Mouse (Mus musculus): Measurements from ENCODE around the gene Atg16l1. TPM values are rescaled to one million over a fixed set of nuclear protein-coding genes. Genes with fewer than 3 reads are reported as not detected.
"Not testable (repeated sequence)": the region's sequence is repeated elsewhere in the genome, so short reads cannot be mapped to it uniquely, and the experiment has no call there.

Atg16l1 gene
- polyA plus RNA-seq, 1 experiment, result 12.3 TPM

GRCm38 (mm10) chr1:87812061-87812460 lies 56.4 kb downstream of the Atg16l1 start:
- Histone ChIP-seq H3K4me3 (ENCODE audit: low read depth, low read length) (no peak overlapping the region), H3K36me3 (ENCODE audit: control insufficient read depth, insufficient read depth, low read length) (no peaks in the 10 kb centered on the region), H3K27ac (ENCODE audit: insufficient read depth, low read depth, low read length) (no peak overlapping the region), H3K4me1 (ENCODE audit: control insufficient read depth, insufficient read depth, insufficient read length, low read length) (no peaks in the 10 kb centered on the region), H3K27me3 (ENCODE audit: control insufficient read depth, insufficient read depth, low read length) (no peaks in the 10 kb centered on the region)
- TF ChIP-seq POLR2A (IDR thresholded peaks at IDR 0.05; ENCODE audit: low read depth, low read length) (no peak), CTCF (IDR thresholded peaks at IDR 0.05; ENCODE audit: extremely low read depth, insufficient read length, insufficient replicate concordance, low read depth, low read length) (no peak)
- WGBS, result 44% methylated on average over 10 of the region's 10 CpGs

- no peaks in the 10 kb centered on the region for H3K4me1 ChIP-seq (ENCODE audit: control insufficient read depth, insufficient read depth, insufficient read length, low read length)
- TF ChIP-seq POLR2A (IDR thresholded peaks at IDR 0.05; ENCODE audit: low read depth, low read length), result no peak
- no peak for TF ChIP-seq CTCF (IDR thresholded peaks at IDR 0.05; ENCODE audit: extremely low read depth, insufficient read length, insufficient replicate concordance, low read depth, low read length)
- no peaks in the 10 kb centered on the region for H3K27me3 ChIP-seq (ENCODE audit: control insufficient read depth, insufficient read depth, low read length)
- WGBS, result 84% methylated on average over 6 of the region's 6 CpGs
- no peak overlapping the region for H3K27ac ChIP-seq (ENCODE audit: insufficient read depth, low read depth, low read length)
- no peak overlapping the region for H3K4me3 ChIP-seq (ENCODE audit: low read depth, low read length)
- H3K36me3 ChIP-seq (ENCODE audit: control insufficient read depth, insufficient read depth, low read length), result no peaks in the 10 kb centered on the region
Measured at GRCm38 (mm10) chr1:87813155-87813554, 57.5 kb downstream of the Atg16l1 start.

GRCm38 (mm10) chr1:87813681-87814080 lies 58.0 kb downstream of the Atg16l1 start:
- H3K27ac ChIP-seq (ENCODE audit: insufficient read depth, low read depth, low read length), result no peak overlapping the region
- no peak overlapping the region for H3K4me3 ChIP-seq (ENCODE audit: low read depth, low read length)
- TF ChIP-seq CTCF (IDR thresholded peaks at IDR 0.05; ENCODE audit: extremely low read depth, insufficient read length, insufficient replicate concordance, low read depth, low read length), result no peak
- no peak for TF ChIP-seq POLR2A (IDR thresholded peaks at IDR 0.05; ENCODE audit: low read depth, low read length)
- H3K27me3 ChIP-seq (ENCODE audit: control insufficient read depth, insufficient read depth, low read length), result no peaks in the 10 kb centered on the region
- H3K4me1 ChIP-seq (ENCODE audit: control insufficient read depth, insufficient read depth, insufficient read length, low read length), result no peaks in the 10 kb centered on the region
- WGBS, result 67% methylated on average over 7 of the region's 7 CpGs
- H3K36me3 ChIP-seq (ENCODE audit: control insufficient read depth, insufficient read depth, low read length), result no peaks in the 10 kb centered on the region

GRCm38 (mm10) chr1:87824420-87824995 lies 68.8 kb downstream of the Atg16l1 start:
- Histone ChIP-seq H3K4me3 (ENCODE audit: low read depth, low read length) (no peak overlapping the region), H3K36me3 (ENCODE audit: control insufficient read depth, insufficient read depth, low read length) (no peaks in the 10 kb centered on the region), H3K4me1 (ENCODE audit: control insufficient read depth, insufficient read depth, insufficient read length, low read length) (no peaks in the 10 kb centered on the region; the same call in 1 of the 2 replicates), H3K27ac (ENCODE audit: insufficient read depth, low read depth, low read length) (no peak overlapping the region), H3K27me3 (ENCODE audit: control insufficient read depth, insufficient read depth, low read length) (no peaks in the 10 kb centered on the region)
- 89% methylated on average over 10 of the region's 10 CpGs for WGBS
- TF ChIP-seq POLR2A (IDR thresholded peaks at IDR 0.05; ENCODE audit: low read depth, low read length) (no peak), CTCF (IDR thresholded peaks at IDR 0.05; ENCODE audit: extremely low read depth, insufficient read length, insufficient replicate concordance, low read depth, low read length) (no peak)

GRCm38 (mm10) chr1:87825281-87825680 lies 69.6 kb downstream of the Atg16l1 start:
- H3K36me3 ChIP-seq (ENCODE audit: control insufficient read depth, insufficient read depth, low read length), result no peaks in the 10 kb centered on the region
- H3K27me3 ChIP-seq (ENCODE audit: control insufficient read depth, insufficient read depth, low read length), result no peaks in the 10 kb centered on the region
- no peak overlapping the region for H3K4me3 ChIP-seq (ENCODE audit: low read depth, low read length)
- 91% methylated on average over 5 of the region's 5 CpGs for WGBS
- TF ChIP-seq CTCF (IDR thresholded peaks at IDR 0.05; ENCODE audit: extremely low read depth, insufficient read length, insufficient replicate concordance, low read depth, low read length) (no peak), POLR2A (IDR thresholded peaks at IDR 0.05; ENCODE audit: low read depth, low read length) (no peak)
- H3K27ac ChIP-seq (ENCODE audit: insufficient read depth, low read depth, low read length), result no peak overlapping the region
- H3K4me1 ChIP-seq (ENCODE audit: control insufficient read depth, insufficient read depth, insufficient read length, low read length), result no peaks in the 10 kb centered on the region; the same call in 1 of the 2 replicates

- Histone ChIP-seq H3K4me1 (ENCODE audit: control insufficient read depth, insufficient read depth, insufficient read length, low read length) (no peaks in the 10 kb centered on the region; the same call in 1 of the 2 replicates), H3K27ac (ENCODE audit: insufficient read depth, low read depth, low read length) (no peak overlapping the region), H3K36me3 (ENCODE audit: control insufficient read depth, insufficient read depth, low read length) (no peaks in the 10 kb centered on the region), H3K27me3 (ENCODE audit: control insufficient read depth, insufficient read depth, low read length) (no peaks in the 10 kb centered on the region), H3K4me3 (ENCODE audit: low read depth, low read length) (no peak overlapping the region)
- 87% methylated on average over 6 of the region's 6 CpGs for WGBS
- TF ChIP-seq POLR2A (IDR thresholded peaks at IDR 0.05; ENCODE audit: low read depth, low read length) (no peak), CTCF (IDR thresholded peaks at IDR 0.05; ENCODE audit: extremely low read depth, insufficient read length, insufficient replicate concordance, low read depth, low read length) (no peak)
Measured at GRCm38 (mm10) chr1:87825991-87826390, 70.3 kb downstream of the Atg16l1 start.

GRCm38 (mm10) chr1:87826474-87826873 lies 70.8 kb downstream of the Atg16l1 start:
- Histone ChIP-seq H3K36me3 (ENCODE audit: control insufficient read depth, insufficient read depth, low read length) (no peaks in the 10 kb centered on the region), H3K4me1 (ENCODE audit: control insufficient read depth, insufficient read depth, insufficient read length, low read length) (no peaks in the 10 kb centered on the region; the same call in 1 of the 2 replicates), H3K4me3 (ENCODE audit: low read depth, low read length) (no peak overlapping the region), H3K27me3 (ENCODE audit: control insufficient read depth, insufficient read depth, low read length) (no peaks in the 10 kb centered on the region), H3K27ac (ENCODE audit: insufficient read depth, low read depth, low read length) (no peak overlapping the region)
- TF ChIP-seq POLR2A (IDR thresholded peaks at IDR 0.05; ENCODE audit: low read depth, low read length) (no peak), CTCF (IDR thresholded peaks at IDR 0.05; ENCODE audit: extremely low read depth, insufficient read length, insufficient replicate concordance, low read depth, low read length) (no peak)
- 80% methylated on average over 2 of the region's 2 CpGs for WGBS

- WGBS, result 77% methylated on average over 1 of the region's 1 CpGs
- H3K4me1 ChIP-seq (ENCODE audit: control insufficient read depth, insufficient read depth, insufficient read length, low read length); H3K27me3 ChIP-seq (ENCODE audit: control insufficient read depth, insufficient read depth, low read length); H3K36me3 ChIP-seq (ENCODE audit: control insufficient read depth, insufficient read depth, low read length); H3K4me3 ChIP-seq (ENCODE audit: low read depth, low read length); H3K27ac ChIP-seq (ENCODE audit: insufficient read depth, low read depth, low read length): not testable (repeated sequence)
Measured at GRCm38 (mm10) chr1:87827476-87827875, 71.8 kb downstream of the Atg16l1 start.

Measured in small intestine, adult 2 months (tissue).